Mouse (Mus musculus): ENCODE results near the gene S100a1. TPM values are rescaled to one million over a fixed set of nuclear protein-coding genes. Genes with fewer than 3 reads are reported as not detected.

S100a1 gene
- total and polyA plus RNA-seq, 2 experiments from 2014 or later, result 28.1 to 88.9 TPM

GRCm38 (mm10) chr3:90467618-90468300 is 46.4 kb downstream of the S100a1 start:
- Histone ChIP-seq H3K9ac (replicated peaks; ENCODE audit: low read length) (no peak overlapping the region), H3K4me1 (ENCODE audit: insufficient read depth, low read length) (no peaks in the 10 kb centered on the region), H3K27me3 (ENCODE audit: insufficient read depth, low read length) (peaks cover 3% of the 10 kb centered on the region), H3K4me3 (ENCODE audit: low read length) (no peak overlapping the region), H3K36me3 (ENCODE audit: insufficient read depth, low read length) (no peaks in the 10 kb centered on the region), H3K9me3 (ENCODE audit: low read length) (no peaks in the 10 kb centered on the region), H3K4me2 (ENCODE audit: low read depth, low read length) (no peak overlapping the region), H3K27ac (no peak overlapping the region)
- WGBS, result 92% methylated on average over 10 of the region's 10 CpGs
- TF ChIP-seq CTCF (IDR thresholded peaks at IDR 0.05; ENCODE audit: low read depth), result peak; percentile 3; the same call in 1 of the 2 replicates
- DNase-seq (ENCODE audit: low spot score) (no peak), ATAC-seq (no peak)

GRCm38 (mm10) chr3:90466311-90466766 is 47.9 kb downstream of the S100a1 start:
- Histone ChIP-seq H3K4me2 (ENCODE audit: low read depth, low read length) (peak overlapping the region; percentile 96), H3K36me3 (ENCODE audit: insufficient read depth, low read length) (no peaks in the 10 kb centered on the region), H3K4me1 (ENCODE audit: insufficient read depth, low read length) (no peaks in the 10 kb centered on the region), H3K9ac (replicated peaks; ENCODE audit: low read length) (peak overlapping the region; percentile 49), H3K27ac (no peak overlapping the region), H3K9me3 (ENCODE audit: low read length) (no peaks in the 10 kb centered on the region), H3K4me3 (ENCODE audit: low read length) (peak overlapping the region; percentile 56), H3K27me3 (ENCODE audit: insufficient read depth, low read length) (peaks cover 3% of the 10 kb centered on the region)
- peak; percentile 52 for ATAC-seq
- peak; percentile 86 for TF ChIP-seq CTCF (IDR thresholded peaks at IDR 0.05; ENCODE audit: low read depth)
- under 1% methylated on average over 15 of the region's 15 CpGs for WGBS
- DNase-seq (ENCODE audit: low spot score), result peak; percentile 86

GRCm38 (mm10) chr3:90465686-90466310 is 48.4 kb downstream of the S100a1 start, which contains the start of gene Npr1:
Gene Npr1 (minus strand): TSS chr3:90465866.
- peak within 1 kb of the TSS; percentile 96 for H3K4me2 ChIP-seq (ENCODE audit: low read depth, low read length)
- DNase-seq (ENCODE audit: low spot score), result no peak
- peak within 1 kb of the TSS; percentile 56 for H3K4me3 ChIP-seq (ENCODE audit: low read length)
- peak within 1 kb of the TSS; percentile 49 for H3K9ac ChIP-seq (replicated peaks; ENCODE audit: low read length)
- no peak within 1 kb of the TSS for H3K27ac ChIP-seq
- H3K4me1 ChIP-seq (ENCODE audit: insufficient read depth, low read length), result no peaks in the 10 kb centered on the region
- WGBS, result 0% methylated on average over 26 of the region's 49 CpGs
- no peaks in the 10 kb centered on the region for H3K36me3 ChIP-seq (ENCODE audit: insufficient read depth, low read length)
- ATAC-seq, result peak; percentile 41
- TF ChIP-seq CTCF (IDR thresholded peaks at IDR 0.05; ENCODE audit: low read depth), result no peak
- H3K9me3 ChIP-seq (ENCODE audit: low read length), result no peaks in the 10 kb centered on the region
- peaks cover 3% of the 10 kb centered on the region for H3K27me3 ChIP-seq (ENCODE audit: insufficient read depth, low read length)

GRCm38 (mm10) chr3:90465081-90465685 is 49.0 kb downstream of the S100a1 start:
- H3K27me3 ChIP-seq (ENCODE audit: insufficient read depth, low read length), result peaks cover 3% of the 10 kb centered on the region
- no peak overlapping the region for H3K27ac ChIP-seq
- no peaks in the 10 kb centered on the region for H3K36me3 ChIP-seq (ENCODE audit: insufficient read depth, low read length)
- ATAC-seq (peak; percentile 52), DNase-seq (ENCODE audit: low spot score) (peak; percentile 22)
- no peak for TF ChIP-seq CTCF (IDR thresholded peaks at IDR 0.05; ENCODE audit: low read depth)
- H3K4me1 ChIP-seq (ENCODE audit: insufficient read depth, low read length), result no peaks in the 10 kb centered on the region
- peak overlapping the region; percentile 49 for H3K9ac ChIP-seq (replicated peaks; ENCODE audit: low read length)
- peak overlapping the region; percentile 56 for H3K4me3 ChIP-seq (ENCODE audit: low read length)
- no peaks in the 10 kb centered on the region for H3K9me3 ChIP-seq (ENCODE audit: low read length)
- under 1% methylated on average over 73 of the region's 75 CpGs for WGBS
- peak overlapping the region; percentile 96 for H3K4me2 ChIP-seq (ENCODE audit: low read depth, low read length)

GRCm38 (mm10) chr3:90464552-90465080 is 49.6 kb downstream of the S100a1 start:
- Histone ChIP-seq H3K27ac (no peak overlapping the region), H3K36me3 (ENCODE audit: insufficient read depth, low read length) (no peaks in the 10 kb centered on the region), H3K9me3 (ENCODE audit: low read length) (no peaks in the 10 kb centered on the region), H3K4me2 (ENCODE audit: low read depth, low read length) (peak overlapping the region; percentile 96), H3K27me3 (ENCODE audit: insufficient read depth, low read length) (peaks cover 3% of the 10 kb centered on the region), H3K4me3 (ENCODE audit: low read length) (peak overlapping the region; percentile 56), H3K9ac (replicated peaks; ENCODE audit: low read length) (no peak overlapping the region; the same call in 1 of the 2 replicates), H3K4me1 (ENCODE audit: insufficient read depth, low read length) (no peaks in the 10 kb centered on the region)
- DNase-seq (ENCODE audit: low spot score) (no peak), ATAC-seq (peak; percentile 12; the same call in 1 of the 2 replicates)
- no peak for TF ChIP-seq CTCF (IDR thresholded peaks at IDR 0.05; ENCODE audit: low read depth)
- 9% methylated on average over 37 of the region's 37 CpGs for WGBS

- no peak overlapping the region for H3K4me2 ChIP-seq (ENCODE audit: low read depth, low read length)
- H3K9ac ChIP-seq (replicated peaks; ENCODE audit: low read length), result no peak overlapping the region
- TF ChIP-seq CTCF (IDR thresholded peaks at IDR 0.05; ENCODE audit: low read depth), result no peak
- H3K4me1 ChIP-seq (ENCODE audit: insufficient read depth, low read length), result no peaks in the 10 kb centered on the region
- no peaks in the 10 kb centered on the region for H3K9me3 ChIP-seq (ENCODE audit: low read length)
- ATAC-seq (no peak), DNase-seq (ENCODE audit: low spot score) (no peak)
- WGBS, result 28% methylated on average over 7 of the region's 7 CpGs
- peaks cover 3% of the 10 kb centered on the region for H3K27me3 ChIP-seq (ENCODE audit: insufficient read depth, low read length)
- H3K36me3 ChIP-seq (ENCODE audit: insufficient read depth, low read length), result no peaks in the 10 kb centered on the region
- no peak overlapping the region for H3K4me3 ChIP-seq (ENCODE audit: low read length)
- H3K27ac ChIP-seq, result no peak overlapping the region
Measured at GRCm38 (mm10) chr3:90462579-90462978, 51.6 kb downstream of the S100a1 start.

Data from hindbrain, postnatal 0 days (tissue).